Mouse (Mus musculus): ENCODE data around the gene 2900026A02Rik.

The 2900026A02Rik gene

DNA sequence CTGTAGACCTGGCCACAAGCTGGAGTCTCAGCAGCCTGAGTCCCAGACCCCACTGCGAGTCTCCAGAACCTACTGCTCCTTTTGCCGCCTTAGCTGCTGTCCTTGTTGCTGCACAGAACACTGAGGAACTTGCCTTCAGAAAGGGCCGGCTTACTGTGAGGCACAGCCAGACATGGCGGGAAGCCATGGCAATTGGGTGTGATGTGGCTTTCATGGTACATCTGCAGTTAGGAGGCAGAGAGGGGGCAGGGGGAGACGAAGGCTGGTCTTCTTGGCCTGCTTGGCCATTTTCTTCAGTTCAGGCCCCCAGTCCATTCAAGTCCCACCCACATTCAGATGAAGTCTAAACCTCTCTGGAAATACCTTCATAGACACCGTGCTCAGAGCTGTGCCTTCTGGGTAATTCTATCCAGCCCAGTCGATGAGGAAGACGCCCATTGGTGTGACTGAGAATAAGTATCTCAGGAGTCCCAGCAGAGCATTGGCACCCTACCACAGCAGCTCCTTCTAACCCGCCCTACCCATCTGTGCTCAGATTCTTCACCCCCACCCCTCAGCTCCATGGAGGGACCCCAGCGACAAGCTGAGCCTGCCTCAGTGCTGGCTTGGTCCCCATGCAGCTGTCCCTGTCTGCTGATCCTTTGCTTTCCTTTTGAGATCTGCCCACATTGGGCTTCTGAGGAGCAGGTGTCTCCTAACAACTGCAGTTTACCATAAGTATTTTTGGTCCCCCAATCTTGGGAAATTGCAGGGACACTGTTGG lies 175.3 kb downstream of the 2900026A02Rik start:
- no peak for DNase-seq (ENCODE audit: low read depth, low spot score)

DNA sequence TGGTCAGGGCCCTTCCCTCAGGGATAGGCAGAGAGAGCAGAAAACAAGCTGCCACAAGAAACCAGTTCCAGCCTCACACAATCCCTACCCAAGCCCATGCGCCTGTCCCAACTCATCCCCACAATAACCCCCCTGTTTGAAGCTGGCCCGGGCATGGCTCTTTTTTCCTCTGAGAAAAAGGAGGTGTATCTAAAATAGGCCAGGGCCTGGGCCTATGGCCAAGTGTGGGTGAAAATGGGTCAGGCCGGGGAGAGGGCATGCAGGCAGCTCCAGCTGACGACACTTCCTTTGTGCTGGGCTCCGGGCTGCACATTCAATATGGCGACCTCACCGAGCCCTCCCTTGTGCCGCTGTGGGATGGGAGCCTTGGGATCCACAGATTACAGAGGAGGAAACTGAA lies 177.5 kb downstream of the 2900026A02Rik start:
- no peak for DNase-seq (ENCODE audit: low read depth, low spot score)

DNA sequence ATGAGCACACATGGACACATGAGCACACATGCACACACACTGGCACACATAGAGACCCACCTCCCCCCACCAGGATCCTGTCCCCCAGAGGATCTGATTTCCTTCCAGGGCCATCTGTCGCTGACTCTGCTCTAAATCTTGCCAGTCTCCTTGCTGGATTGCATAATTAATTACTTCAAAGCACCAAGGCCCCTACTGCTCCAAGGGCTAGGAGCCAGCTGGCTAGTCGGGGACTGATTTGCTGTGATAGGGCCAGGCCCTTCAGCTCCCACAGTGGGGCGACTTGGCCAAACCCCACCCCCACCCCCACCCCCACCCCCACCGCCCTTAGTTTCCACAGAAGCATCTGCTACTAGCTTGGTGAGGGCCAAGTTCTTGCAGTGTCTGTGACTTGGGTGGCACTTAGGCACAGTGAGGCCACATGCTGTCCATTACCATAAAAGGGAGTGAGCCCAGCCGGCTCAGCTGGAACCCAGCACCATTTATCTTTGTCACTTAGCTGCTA lies 179.4 kb downstream of the 2900026A02Rik start:
- DNase-seq (ENCODE audit: low read depth, low spot score), result peak; percentile 74

DNA sequence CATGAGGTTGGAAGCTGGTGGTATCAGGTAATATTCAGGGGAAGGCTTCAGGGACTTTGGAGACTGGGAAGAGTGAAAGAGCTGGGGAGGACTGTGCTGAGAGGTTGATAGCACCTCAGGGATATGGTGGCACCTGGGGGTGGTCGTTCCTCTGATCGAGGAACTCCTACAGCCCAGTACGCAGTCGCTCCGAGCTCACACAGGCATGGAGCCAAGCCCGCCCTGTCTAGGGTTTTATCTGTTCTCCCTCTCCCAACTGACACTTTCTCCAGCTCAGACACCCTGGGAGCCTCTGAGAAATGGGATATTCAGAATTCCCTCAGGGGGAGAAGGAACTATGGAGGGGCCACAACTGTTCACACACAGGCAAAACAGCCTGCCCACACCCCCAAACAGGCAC lies 180.3 kb downstream of the 2900026A02Rik start:
- DNase-seq (ENCODE audit: low read depth, low spot score), result no peak

DNA sequence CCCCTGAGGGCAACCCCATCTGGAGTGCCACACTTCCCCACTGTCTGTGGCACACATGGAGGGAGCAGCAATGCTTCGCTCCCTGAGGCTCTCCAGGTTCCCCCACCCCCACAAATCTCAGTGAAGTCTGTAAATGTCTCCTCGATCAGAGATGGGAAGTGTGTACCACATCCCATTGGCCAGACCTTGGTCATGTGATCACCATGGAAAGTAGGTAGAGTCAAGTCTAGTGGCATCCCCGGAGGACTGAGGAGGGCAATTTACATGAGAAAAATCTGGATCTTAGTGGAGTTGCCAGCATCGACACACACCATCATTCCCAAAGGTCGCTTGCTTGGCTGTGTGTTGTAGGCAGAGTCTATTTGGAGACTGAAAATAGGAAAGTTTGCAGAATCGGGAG lies 182.4 kb downstream of the 2900026A02Rik start:
- no peak for DNase-seq (ENCODE audit: low read depth, low spot score)

Measured in mesoderm, embryonic 11.5 days (tissue).